Mouse (Mus musculus) thymus, postnatal 25 days (tissue): ENCODE data around the gene Pgam2.

Experiments
- DNase-seq: peaks from one replicate; pipeline ENCODE4 v3.0.0; 2022

Gene Pgam2

DNA sequence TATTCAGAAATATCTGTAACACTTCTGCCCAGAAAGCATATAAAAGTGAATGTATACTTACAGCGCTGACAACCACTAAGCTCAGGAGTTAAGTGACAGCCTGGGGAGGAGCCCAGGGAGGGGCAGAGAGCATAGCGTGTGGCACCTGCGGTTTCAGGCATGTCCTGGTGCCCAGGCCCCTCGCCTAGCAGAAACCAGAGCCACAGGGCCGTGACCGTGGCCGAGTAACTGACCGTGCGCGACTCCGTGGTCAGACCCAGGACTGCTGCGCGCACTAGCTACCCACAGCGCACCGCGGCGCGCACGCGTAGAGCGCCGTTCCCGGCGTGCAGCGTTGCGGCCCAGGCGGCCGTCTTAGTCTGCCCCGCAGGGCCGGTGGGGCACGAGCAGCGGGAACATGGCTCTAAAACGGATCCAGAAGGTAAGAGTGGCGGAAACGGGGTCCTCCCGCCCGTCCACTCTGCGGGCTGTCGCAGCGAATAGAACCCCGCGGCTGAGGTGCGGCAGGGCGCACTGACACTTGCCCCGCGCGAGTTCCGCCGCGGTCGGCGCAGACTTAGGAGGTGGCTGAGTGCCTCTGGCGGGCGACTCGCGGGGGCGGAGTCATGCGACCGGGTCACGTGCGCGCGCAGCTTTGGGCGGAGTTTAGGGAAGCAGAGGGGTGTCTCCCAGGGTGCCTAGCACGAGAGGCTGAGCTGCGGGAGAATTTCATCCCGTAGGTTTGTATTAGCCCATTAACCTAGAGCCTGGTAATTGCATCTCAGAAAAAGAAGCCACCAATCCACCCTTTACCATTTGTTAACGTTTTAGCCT is 41.5 kb downstream of the Pgam2 start, which contains the start of gene Urgcp:
Urgcp (minus strand) TSS at position 557 of the 813 bp plus-strand sequence.
- peak; percentile 98 for DNase-seq

GRCm38 (mm10) chr11:5753755-5754154 is 49.8 kb downstream of the Pgam2 start:
- no peak for DNase-seq
